Mouse (Mus musculus) brain, embryonic 14.5 days (tissue): ENCODE measurements at regions not wholly inside any gene's neighbourhood (a gene's known extent, or its start where the extent isn't known, plus 50 kb on each side); places are given as distances from the start of the nearest gene placed in this dataset.
"Not testable (repeated sequence)": the region's sequence is repeated elsewhere in the genome, so short reads cannot be mapped to it uniquely, and the experiment has no call there.

Source experiments
- DNase-seq: peaks from one replicate; pipeline ENCODE4 v3.0.0-alpha.2; 2011; ENCODE audit warnings: low read depth
- CTCF ChIP-seq: fragments of 200-500 bp; IDR thresholded peaks from 2 replicates; pipeline ENCODE4 v1.5.1; 2012; ENCODE audit warnings: inconsistent platforms, mild to moderate bottlenecking, moderate library complexity, borderline replicate concordance; ENCODE audit not compliant: insufficient read depth, insufficient read length; ENCODE audit errors: extremely low read depth
- POLR2A ChIP-seq: fragments of 200-500 bp; IDR thresholded peaks from 2 replicates; pipeline ENCODE4 v1.6.1; 2012; ENCODE audit warnings: mild to moderate bottlenecking, inconsistent platforms, borderline replicate concordance; ENCODE audit not compliant: poor library complexity, insufficient read depth, insufficient read length, severe bottlenecking; ENCODE audit errors: extremely low read depth

- DNase-seq = no peak
- no peak for TF ChIP-seq POLR2A
These were observed 89.0 kb downstream of the Akr1d1 start for GRCm38 (mm10) chr6:37618990-37619389.

- DNase-seq = peak; percentile 72
- TF ChIP-seq CTCF (no peak), POLR2A (no peak)
These were observed 91.5 kb downstream of the Akr1d1 start for GRCm38 (mm10) chr6:37621364-37622029.

GRCm38 (mm10) chr6:37622273-37622672, 92.3 kb downstream of the Akr1d1 start:
- no peak for DNase-seq
- TF ChIP-seq CTCF = no peak
- no peak for TF ChIP-seq POLR2A

DNA sequence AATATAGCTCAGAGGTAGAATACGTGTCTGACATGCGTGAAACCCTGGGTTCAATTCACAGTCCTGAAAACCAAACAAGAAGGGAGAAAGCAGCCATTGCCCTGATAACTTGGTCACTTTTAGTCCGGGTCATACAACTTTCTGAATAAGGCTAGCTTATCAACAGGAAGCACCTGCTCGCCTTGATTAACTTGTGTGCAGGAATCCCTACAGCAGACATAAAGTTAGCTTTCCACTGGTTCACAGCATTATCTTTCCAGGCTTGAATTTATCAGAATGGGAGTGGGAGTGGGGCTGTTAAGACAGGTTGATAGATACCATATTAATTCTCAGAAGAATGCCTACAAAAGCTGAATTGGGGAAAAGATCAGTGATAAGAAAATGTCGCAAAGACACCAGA, 97.2 kb downstream of the Akr1d1 start:
- no peak for TF ChIP-seq CTCF
- TF ChIP-seq POLR2A = no peak

GRCm38 (mm10) chr6:37633948-37634347, 104.0 kb downstream of the Akr1d1 start:
- DNase-seq = no peak
- no peak for TF ChIP-seq CTCF
- no peak for TF ChIP-seq POLR2A

More for the DNA sequence above, 97.2 kb downstream of the Akr1d1 start:
- no peak for DNase-seq

GRCm38 (mm10) chr6:37642066-37642465, 112.1 kb downstream of the Akr1d1 start:
- DNase-seq = peak; percentile 65
- TF ChIP-seq CTCF = peak; percentile 38; the same call in 1 of the 2 replicates
- no peak for TF ChIP-seq POLR2A

GRCm38 (mm10) chr6:37642701-37643121, 112.7 kb downstream of the Akr1d1 start:
- TF ChIP-seq POLR2A = peak; percentile 10; the same call in 1 of the 2 replicates
- no peak for TF ChIP-seq CTCF
- peak; percentile 96 for DNase-seq

DNA sequence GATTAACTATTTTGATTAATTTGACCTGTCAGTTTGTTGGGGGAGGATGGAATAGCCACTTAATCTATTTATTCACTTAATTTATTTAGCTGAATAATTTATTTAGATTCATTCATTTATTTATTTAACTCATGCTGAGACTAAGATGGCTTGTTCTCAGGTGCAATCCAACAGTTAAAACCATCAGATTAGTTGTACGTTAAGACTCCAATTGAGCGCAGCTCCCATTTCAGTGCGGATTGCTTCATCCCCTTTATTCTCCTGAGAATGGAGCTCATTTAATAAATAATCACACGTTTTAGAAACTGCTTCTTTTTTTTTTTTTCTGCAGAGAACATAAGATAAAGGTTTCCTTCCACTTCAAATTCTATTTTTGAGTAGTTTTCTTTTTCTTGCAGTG, 113.2 kb downstream of the Akr1d1 start:
- no peak for DNase-seq

DNA sequence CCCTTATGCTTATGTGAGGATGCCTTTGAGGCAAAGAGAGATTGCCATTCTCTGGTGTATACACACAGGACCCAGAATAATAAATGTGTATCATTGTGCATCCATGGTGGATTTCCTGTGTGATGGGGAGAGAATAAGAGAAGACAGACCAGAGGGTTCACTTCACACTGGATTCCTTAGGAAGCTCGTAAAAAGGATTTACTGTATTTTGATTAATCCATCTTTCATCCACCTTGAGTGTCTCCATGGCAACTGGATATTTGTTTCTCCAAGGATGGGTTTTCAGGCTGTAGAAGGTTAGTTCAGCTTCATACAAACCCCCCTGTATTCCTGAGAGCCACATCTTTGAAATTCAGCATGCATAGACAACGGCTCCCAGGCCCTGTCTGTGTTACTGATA, 113.7 kb downstream of the Akr1d1 start:
- peak; percentile 86 for DNase-seq
- TF ChIP-seq POLR2A = no peak
- TF ChIP-seq CTCF = no peak

More for the DNA sequence above, 113.2 kb downstream of the Akr1d1 start:
- TF ChIP-seq POLR2A = no peak
- no peak for TF ChIP-seq CTCF

- DNase-seq = peak; percentile 42
- TF ChIP-seq CTCF (no peak), POLR2A (no peak)
These were observed 115.6 kb downstream of the Akr1d1 start for GRCm38 (mm10) chr6:37645551-37645950.

DNA sequence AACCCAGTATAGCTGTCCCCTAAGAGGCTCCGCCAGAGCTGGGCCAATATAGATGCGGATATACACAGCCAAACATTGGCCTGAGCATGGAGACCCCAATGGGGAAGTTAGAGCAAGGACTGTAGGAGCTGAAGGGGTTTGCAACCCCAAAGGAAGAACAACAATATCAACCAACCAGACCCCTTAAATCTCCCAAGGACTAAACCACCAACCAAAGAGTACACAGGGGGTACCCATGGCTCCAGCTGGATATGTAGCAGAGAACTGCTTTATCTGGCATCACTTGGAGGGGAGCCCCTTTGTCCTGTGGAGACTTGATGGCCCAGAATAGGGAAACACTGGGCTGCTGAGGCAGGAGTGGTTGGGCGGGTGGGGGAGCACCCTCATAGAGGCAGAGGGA, 127.3 kb downstream of the Akr1d1 start:
- not testable (repeated sequence) for DNase-seq

- peak; percentile 74 for DNase-seq
- TF ChIP-seq POLR2A (no peak), CTCF (no peak)
These were observed 128.2 kb downstream of the Akr1d1 start for GRCm38 (mm10) chr6:37658021-37658650.
